Mouse (Mus musculus) embryo, embryonic 11.5 days (tissue): ENCODE measurements at regions not wholly inside any gene's neighbourhood (a gene's known extent, or its start where the extent isn't known, plus 50 kb on each side); places are given as distances from the start of the nearest gene placed in this dataset.
"Not testable (repeated sequence)": the region's sequence is repeated elsewhere in the genome, so short reads cannot be mapped to it uniquely, and the experiment has no call there.

ENCODE experiments used
- DNase-seq: peaks from one replicate; pipeline ENCODE4 v3.0.0-alpha.2; 2012; ENCODE audit warnings: low read depth, low spot score

- DNase-seq: no peak
Observed at GRCm38 (mm10) chr9:115422786-115423185, 112.6 kb upstream of the Stt3b start.

- no peak for DNase-seq
Observed at GRCm38 (mm10) chr9:115426682-115427081, 116.5 kb upstream of the Stt3b start.

- no peak for DNase-seq
Observed at GRCm38 (mm10) chr9:115430271-115430670, 120.0 kb upstream of the Stt3b start.

- DNase-seq: no peak
Observed at GRCm38 (mm10) chr9:115434696-115435095, 124.5 kb upstream of the Stt3b start.

- no peak for DNase-seq
Observed at GRCm38 (mm10) chr9:115436301-115436700, 126.1 kb upstream of the Stt3b start.

GRCm38 (mm10) chr9:115438234-115438633 lies 128.0 kb upstream of the Stt3b start:
- DNase-seq: not testable (repeated sequence)

- DNase-seq: no peak
Observed at GRCm38 (mm10) chr9:115446681-115447080, 136.5 kb upstream of the Stt3b start.

- DNase-seq: no peak
Observed at GRCm38 (mm10) chr9:115450741-115451320, 140.6 kb upstream of the Stt3b start.

- no peak for DNase-seq
Observed at GRCm38 (mm10) chr9:115454771-115455170, 144.6 kb upstream of the Stt3b start.

GRCm38 (mm10) chr9:115456121-115456520 lies 145.9 kb upstream of the Stt3b start:
- DNase-seq: no peak

- DNase-seq: no peak
Observed at GRCm38 (mm10) chr9:115456638-115457037, 146.4 kb upstream of the Stt3b start.

- DNase-seq: no peak
Observed at GRCm38 (mm10) chr9:115457889-115458710, 147.9 kb upstream of the Stt3b start.

GRCm38 (mm10) chr9:115459075-115459474 lies 148.9 kb upstream of the Stt3b start:
- DNase-seq: not testable (repeated sequence)

GRCm38 (mm10) chr9:115465326-115465725 lies 155.1 kb upstream of the Stt3b start:
- no peak for DNase-seq

- DNase-seq: no peak
Observed at GRCm38 (mm10) chr9:115468641-115469040, 158.4 kb upstream of the Stt3b start.

- no peak for DNase-seq
Observed at GRCm38 (mm10) chr9:115471582-115471981, 161.4 kb upstream of the Stt3b start.

GRCm38 (mm10) chr9:115473037-115473436 lies 162.8 kb upstream of the Stt3b start:
- DNase-seq: no peak

- no peak for DNase-seq
Observed at GRCm38 (mm10) chr9:115473847-115474246, 163.6 kb upstream of the Stt3b start.

- DNase-seq: no peak
Observed at GRCm38 (mm10) chr9:115474342-115474741, 164.1 kb upstream of the Stt3b start.

- no peak for DNase-seq
Observed at GRCm38 (mm10) chr9:115476205-115476604, 166.0 kb upstream of the Stt3b start.

GRCm38 (mm10) chr9:115477556-115478220 lies 167.5 kb upstream of the Stt3b start:
- no peak for DNase-seq

- DNase-seq: no peak
Observed at GRCm38 (mm10) chr9:115478946-115479345, 168.7 kb upstream of the Stt3b start.

- no peak for DNase-seq
Observed at GRCm38 (mm10) chr9:115481176-115481575, 171.0 kb upstream of the Stt3b start.
